Mouse (Mus musculus) 416B (cell line): Measurements from ENCODE around the gene Rcor3.

Experiments
- DNase-seq: peaks from one replicate; pipeline ENCODE4 v3.0.0; 2011; ENCODE audit warnings: low read depth

The Rcor3 gene

DNA sequence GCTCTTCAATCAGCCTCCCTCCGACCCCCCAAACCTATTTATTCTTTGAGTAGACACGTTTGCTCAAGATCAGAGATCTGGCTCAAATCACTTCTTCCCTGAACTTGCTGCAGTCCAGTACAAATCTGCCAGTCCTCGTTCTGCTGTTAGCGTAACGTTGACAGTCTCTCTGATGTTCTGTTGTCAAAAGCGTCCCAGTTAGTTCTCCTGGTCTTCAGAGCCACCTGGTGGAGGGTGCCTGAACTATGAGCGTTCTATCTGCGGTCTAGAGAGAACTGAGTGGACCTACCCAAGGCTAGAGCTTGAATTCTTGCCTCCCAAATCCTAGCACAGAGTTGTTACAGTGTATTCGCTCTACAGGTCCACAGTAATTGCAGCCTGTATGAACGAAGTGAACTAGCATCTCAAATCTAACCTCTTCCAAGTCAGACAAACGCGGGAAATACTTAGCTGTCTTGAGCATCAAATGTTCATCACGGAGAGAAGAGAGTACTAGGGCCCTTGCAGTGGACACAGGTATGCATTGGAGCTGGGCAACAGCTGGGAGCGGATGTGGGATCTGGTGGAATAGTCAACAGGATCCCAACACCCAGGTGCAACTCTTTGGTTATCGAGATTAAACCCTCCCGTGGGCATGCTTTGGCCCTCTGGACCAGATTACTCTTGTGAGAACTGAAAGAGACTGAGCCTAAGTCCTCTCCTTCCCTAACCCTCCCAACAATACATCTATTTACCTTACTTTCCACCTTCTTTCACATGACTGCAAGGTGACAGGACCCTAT, 44.8 kb downstream of the Rcor3 start:
- DNase-seq = peak; percentile 88

GRCm38 (mm10) chr1:192091806-192092772, 45.8 kb downstream of the Rcor3 start, which contains the start of gene Traf5:
Gene Traf5, minus strand, starts transcription at chr1:192092559.
- peak; percentile 95 for DNase-seq

GRCm38 (mm10) chr1:192090689-192091567, 46.9 kb downstream of the Rcor3 start:
- DNase-seq = no peak

- DNase-seq = no peak
These were observed 47.6 kb downstream of the Rcor3 start for GRCm38 (mm10) chr1:192090281-192090680.

DNA sequence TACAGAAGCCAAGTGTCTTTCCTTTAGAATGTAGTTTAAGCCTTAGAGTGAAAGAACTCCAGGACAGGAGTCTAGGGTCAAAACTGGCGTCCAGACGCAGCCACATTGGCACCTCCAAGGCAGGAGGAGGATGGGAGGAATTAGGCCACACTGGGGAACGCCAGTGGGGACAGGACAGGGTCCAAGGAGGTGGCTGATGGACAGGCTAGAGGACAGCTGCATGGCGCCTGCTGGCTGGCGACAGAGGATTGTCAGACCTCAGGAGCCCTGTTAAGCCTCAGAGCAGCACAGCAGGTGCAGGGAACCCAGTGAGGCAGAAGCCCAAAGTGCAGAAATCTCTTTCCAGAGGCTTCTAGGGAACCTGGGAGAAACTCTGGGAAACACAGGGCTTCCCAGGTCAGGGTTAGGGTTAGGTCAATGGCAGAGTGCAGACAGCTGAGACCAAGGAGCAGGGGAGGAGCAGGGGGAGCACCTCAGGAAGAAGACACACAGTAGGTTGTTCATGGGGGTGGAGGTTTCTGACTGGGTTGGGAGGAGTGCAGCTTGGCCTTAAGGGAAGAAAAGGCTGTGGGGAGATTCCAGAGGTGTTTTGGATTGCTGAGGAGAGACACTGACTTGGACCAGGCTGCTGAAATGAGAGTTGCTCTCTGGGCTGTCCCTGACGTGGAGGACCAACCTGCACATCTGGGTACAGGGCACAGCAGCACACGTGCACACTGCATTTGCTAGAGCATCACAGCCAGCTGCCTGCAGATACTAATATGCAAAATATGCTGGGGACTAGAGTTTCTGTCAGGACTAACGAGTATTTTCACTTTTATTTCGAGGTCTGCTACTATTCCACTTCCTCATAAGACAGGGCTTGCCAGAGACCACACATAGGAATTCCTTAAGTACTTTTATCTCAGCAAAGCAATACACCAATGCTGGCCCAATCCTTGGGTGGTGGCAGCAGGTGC, 48.4 kb downstream of the Rcor3 start:
- DNase-seq = no peak

DNA sequence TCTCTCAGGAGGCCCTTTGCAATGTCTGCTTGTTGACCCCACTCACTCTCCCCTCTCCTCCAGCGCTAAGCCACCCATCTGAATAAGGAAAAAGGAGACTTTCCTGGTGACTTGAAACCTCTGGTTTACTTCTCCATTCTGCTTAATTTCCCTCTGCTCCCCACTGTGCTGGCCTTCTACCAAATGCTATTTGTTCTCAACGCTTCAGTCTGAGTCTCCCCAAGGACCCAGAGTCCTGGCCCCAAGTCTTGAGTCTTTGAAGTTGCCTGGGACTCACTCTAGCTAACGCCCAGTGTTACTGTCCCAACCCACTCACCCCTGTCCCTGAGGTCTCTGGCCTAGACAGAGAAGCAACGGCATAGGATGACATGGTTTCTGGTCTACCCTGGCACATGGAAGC, 49.9 kb downstream of the Rcor3 start:
- no peak for DNase-seq

- no peak for DNase-seq
These were observed 50.8 kb downstream of the Rcor3 start for GRCm38 (mm10) chr1:192087098-192087497.

DNA sequence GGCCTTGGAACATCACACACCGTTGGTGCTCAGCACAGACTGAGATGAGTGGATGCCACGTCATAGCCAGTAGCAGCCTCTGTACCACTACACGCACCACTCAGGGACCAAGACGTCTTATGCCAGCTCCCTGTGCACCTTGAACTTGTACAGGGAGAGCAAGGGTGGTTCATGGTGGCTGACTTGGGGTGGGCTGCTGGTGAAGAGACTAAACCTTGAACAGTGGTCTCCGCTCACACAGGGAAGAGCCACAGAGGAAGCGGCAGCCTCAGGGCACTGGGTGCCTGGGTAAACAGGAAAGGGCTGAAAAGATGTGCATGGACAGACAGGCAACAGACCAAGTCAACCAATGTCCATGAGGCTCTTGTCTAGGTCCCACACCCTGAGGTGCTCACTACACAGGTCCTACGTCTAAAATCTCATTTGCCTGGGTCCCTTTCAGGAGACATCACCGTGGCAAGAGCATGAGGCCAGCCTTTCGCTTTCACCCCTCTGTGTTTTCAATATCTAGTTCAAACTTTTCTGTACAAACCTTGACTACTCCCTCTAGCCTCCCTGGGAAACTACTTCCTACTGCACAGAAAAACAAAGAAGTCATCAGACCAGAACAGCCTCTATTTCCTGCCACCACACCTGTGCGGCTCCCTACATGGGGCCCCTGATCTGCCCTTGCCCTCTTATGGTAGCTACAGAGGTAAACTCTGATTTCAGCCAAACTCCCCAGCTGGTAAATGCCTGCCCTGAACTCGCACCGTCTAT, 51.4 kb downstream of the Rcor3 start:
- DNase-seq = no peak

DNA sequence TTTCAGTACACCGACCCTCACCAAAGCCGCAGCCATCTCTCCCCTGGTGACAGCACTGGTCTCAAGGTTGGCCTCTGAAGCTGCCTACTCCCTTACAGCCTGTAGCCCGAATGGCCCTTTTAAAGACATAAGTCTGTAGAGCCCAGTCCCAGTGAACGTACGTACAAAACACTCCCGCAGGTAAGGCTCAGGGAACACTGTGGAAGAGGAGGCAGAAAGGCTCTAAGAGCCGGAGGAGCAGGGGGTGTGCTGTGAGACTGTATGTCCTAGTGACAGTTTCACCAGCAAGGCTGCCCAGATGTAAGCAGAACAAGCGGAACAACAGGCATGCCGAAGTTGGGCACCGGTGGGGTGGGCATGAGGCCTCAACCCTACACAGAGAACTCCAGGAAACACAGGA, 52.6 kb downstream of the Rcor3 start:
- no peak for DNase-seq

GRCm38 (mm10) chr1:192082646-192083045, 55.2 kb downstream of the Rcor3 start:
- no peak for DNase-seq

GRCm38 (mm10) chr1:192081129-192081528, 56.7 kb downstream of the Rcor3 start:
- no peak for DNase-seq

GRCm38 (mm10) chr1:192079121-192079520, 58.7 kb downstream of the Rcor3 start:
- DNase-seq = no peak

DNA sequence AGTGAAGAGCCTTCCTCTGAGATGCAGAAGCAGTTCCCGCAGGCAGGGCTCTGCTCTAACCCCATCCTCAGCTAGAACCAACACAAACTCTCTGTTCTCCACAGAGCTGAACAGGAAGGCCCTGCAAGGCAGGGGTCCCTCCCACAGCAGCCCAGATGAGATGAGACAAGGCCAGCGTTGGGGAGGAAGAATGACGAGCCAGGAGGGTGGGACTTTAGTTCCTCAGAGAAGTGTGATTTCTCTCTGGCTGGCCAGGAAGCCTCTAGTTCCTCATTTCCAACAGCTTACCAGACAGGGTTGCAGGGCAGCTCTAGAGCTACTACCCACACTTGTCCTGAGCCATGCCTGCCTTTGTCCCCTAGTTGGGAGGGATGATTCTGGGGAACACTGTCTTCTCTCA, 59.5 kb downstream of the Rcor3 start:
- DNase-seq = peak; percentile 79

GRCm38 (mm10) chr1:192076796-192077535, 60.9 kb downstream of the Rcor3 start:
- DNase-seq = peak; percentile 18

DNA sequence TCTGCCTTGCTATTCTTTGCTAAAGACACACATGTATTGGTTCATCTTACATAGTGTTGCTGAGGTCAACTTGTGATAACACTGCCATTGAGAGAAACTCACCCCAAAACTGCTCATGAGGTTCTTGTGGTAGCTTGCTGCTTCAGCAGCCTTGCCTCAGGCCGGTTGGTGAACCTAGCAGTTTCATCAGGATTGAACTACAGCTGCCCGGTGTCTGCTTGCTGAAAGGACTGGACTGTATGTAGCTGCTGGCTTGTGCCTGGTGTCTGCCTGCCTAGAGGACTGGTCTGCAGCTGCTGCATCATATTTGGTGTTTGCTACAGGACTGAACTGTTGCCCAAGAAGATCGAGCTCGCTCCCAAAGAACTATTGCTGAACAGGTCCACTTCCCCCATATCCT, 61.8 kb downstream of the Rcor3 start:
- no peak for DNase-seq

GRCm38 (mm10) chr1:192074824-192075223, 63.0 kb downstream of the Rcor3 start:
- no peak for DNase-seq

DNA sequence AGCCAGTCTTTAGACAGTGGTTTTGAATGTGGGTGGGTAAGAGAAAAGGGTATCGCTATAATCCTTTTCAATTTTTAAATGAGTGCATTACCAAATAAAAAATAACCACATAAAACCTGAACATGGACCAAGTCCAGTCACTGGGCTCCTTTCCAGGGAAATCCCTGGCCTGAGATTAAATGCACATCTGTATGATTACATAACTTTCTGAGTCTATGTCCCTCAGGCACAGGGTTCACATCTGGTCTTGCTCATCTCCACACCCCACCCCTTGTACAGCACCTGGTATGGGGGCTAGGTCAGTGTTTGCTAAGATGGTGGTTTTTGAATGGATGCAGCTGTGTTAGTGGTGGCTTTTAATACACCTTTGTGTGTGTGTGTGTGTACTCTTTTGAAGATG, 65.4 kb downstream of the Rcor3 start:
- DNase-seq = no peak

- DNase-seq = peak; percentile 58
These were observed 67.2 kb downstream of the Rcor3 start for GRCm38 (mm10) chr1:192070618-192071051.

DNA sequence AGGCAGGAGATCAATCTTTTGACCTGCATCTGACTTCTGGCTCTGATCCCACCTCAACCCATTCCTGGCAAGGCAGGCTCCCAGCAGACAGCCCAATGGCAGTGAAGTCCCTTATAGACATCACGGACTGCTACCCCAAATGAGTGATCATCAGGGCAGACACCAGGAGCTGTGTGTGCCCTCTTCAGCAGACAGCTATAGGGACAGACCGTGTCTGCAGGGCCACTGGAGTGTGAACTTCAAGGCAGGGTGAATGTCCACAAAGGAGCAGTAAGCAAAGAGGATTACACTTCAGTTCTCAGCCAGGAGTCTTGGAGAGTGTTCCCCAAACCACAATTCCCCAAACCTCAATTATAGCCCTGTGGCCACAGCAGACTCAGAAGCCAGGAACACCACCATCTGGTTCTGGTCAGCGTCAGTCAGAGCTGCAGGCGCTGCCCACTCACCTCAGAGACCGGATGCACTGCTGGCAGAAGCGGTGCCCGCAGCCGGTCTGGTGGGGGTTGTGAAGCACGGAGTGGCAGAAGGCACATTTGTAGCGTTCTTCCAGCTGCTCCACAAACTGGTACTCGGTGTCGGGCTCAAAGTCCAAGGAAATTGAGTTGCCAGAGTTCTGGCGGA, 67.8 kb downstream of the Rcor3 start:
- peak; percentile 79 for DNase-seq
